Mouse (Mus musculus) B cell, adult 62 days (primary cell): ENCODE results near the gene Cenpv. TPM values are rescaled to one million over a fixed set of nuclear protein-coding genes. Genes with fewer than 3 reads are reported as not detected.

Experiments used
- total RNA-seq: library from RNA; stranded (reverse); gene quantifications from 4 replicates; pipeline ENCODE4 v1.2.4, GENCODE M21; 2023

The Cenpv gene
- 1.1 to 1.8 TPM (median 1.8 TPM) in 3 of 4 replicates, not detected in the other for total RNA-seq

DNA sequence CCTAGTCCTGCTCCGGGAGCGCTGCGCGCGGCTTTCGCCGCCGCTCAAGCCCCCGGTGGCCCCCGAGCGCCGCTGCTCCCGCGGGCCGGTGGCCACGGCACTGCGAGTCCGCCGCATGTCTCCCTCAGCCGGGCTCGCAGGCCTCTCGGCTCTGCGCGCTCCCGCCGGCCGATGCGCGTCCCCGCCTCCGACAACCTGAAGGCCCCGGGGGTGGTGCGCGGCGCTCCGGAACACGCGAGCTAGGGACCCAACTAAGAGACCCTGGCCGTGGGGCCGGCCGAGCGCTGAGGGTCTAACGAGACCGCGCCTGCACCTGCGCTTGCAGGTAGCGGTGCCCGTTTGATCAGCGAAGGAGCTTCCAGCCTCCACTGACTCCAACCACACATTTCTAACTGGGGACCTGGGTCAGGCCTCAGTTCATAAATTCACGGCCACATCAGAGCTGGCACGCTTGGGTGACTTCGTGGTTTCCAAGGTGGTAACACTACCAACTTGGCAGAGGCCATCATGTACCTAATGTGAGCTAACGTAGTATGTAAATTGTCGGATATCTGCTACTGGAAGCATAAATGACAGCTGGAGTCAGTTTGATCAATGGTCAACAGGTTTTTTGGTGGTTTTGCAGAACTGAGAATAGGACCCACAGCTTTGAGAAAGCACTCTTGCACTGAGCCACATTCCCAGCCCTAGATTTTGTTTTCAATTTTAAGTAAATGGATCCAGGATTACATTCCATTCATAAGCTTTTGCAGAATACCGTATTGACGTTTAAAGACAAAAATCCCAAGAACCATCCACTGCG lies at the start of gene Cenpv:
TSS of gene Cenpv (minus strand) at position 173 of the 802 bp plus-strand sequence.

DNA sequence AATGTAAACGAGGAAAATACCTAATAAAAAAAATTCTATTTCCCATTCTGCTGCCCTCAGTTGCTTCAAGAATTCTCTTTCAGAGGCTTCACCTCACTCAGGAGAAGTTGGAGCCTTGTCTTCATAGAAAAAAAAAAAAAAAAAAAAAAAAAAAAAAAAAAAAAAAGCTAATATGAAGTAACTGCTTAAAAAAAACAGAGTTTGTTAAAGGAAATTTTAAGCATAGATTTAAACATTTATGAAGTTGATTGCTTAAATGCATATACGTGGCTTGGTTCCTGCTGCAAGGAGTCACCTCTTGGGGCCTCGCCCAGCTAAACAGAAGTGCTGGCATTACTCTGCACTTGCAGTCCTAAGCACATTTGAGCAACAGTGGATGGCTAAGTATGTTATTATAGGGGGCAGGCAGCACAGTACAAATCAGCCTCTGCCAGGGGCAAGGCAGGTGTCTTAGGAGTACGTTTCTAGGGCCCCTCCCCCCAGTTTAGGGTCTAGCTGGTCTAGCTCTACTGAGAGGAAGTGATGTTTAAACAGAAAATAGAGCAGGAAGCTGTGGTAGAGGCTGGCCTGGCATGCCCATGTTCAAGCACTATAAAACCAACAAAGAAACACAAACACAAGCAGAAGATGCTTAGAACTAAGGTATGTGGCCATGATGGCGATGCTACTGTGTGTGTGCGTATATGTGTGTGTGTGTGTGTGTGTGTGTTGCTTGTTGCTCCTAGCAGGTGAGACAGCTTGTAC lies 35.1 kb upstream of the Cenpv start, which contains the start of gene Trpv2:
TSS of gene Trpv2 (plus strand) at position 528 of the 744 bp plus-strand sequence.

DNA sequence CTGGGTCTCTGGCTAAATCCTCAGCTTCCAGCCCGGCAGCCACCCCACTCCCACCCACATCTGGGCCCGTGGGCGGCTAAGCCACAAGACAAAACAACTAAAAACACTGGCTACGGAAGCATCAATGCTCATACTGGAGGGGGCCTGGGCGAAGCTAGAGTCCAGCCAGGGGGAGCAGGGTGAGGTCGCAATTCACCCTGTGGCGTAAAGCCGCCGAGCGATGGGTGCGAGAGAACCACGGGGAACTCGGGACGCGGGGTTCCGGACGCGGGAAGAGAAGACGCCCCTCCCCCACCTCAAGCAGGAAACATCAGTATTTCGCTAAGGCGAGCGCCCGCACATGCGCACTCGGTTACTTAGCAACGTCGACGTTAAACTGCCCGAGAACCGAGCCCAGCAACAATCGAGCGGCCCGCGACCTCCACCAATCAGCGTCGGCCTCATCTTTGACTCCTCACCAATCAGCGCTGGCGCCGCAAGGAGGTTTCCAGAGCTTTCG lies 11.7 kb upstream of the Cenpv start, which contains the start of gene Ubb:
TSS of gene Ubb (plus strand) at position 445 of the 499 bp plus-strand sequence.

Other genes starting within 250 kb of the Cenpv start
- gene Pigl, start 80.8 kb downstream of the Cenpv start, total RNA-seq: 6.5 to 7.8 TPM (median 7.4 TPM) in 4 replicates
- 319 to 372 TPM (median 347 TPM) in 4 replicates for gene Ncor1, start 80.7 kb downstream of the Cenpv start, total RNA-seq
- 1,254 to 1,387 TPM (median 1,345 TPM) in 4 replicates for gene Ubb, start 11.9 kb upstream of the Cenpv start, total RNA-seq
- gene Trpv2, start 35.2 kb upstream of the Cenpv start, total RNA-seq: 47.0 to 49.8 TPM (median 47.3 TPM) in 4 replicates
- 4.4 to 6.2 TPM (median 4.8 TPM) in 4 replicates for gene Lrrc75a, start 109.3 kb upstream of the Cenpv start, total RNA-seq
- gene Mmgt2, start 109.4 kb upstream of the Cenpv start, total RNA-seq: 23.7 to 27.5 TPM (median 24.2 TPM) in 4 replicates
- gene Zfp287, start 192.6 kb upstream of the Cenpv start, total RNA-seq: 6.1 to 7.7 TPM (median 7.0 TPM) in 4 replicates
- gene Gm10428, start 213.8 kb upstream of the Cenpv start, total RNA-seq: not detected in 4 replicates